Mouse (Mus musculus) E14TG2a.4 (cell line): ENCODE measurements around the gene Casp1.

Source experiments
- CTCF ChIP-seq: conservative IDR thresholded peaks from 2 replicates; pipeline ENCODE4 v1.5.1; 2014; ENCODE audit warnings: low read length
- NANOG ChIP-seq: IDR thresholded peaks from 2 replicates; pipeline ENCODE4 v1.6.1; 2014; ENCODE audit warnings: borderline replicate concordance, low read length, mixed read lengths

DNA sequence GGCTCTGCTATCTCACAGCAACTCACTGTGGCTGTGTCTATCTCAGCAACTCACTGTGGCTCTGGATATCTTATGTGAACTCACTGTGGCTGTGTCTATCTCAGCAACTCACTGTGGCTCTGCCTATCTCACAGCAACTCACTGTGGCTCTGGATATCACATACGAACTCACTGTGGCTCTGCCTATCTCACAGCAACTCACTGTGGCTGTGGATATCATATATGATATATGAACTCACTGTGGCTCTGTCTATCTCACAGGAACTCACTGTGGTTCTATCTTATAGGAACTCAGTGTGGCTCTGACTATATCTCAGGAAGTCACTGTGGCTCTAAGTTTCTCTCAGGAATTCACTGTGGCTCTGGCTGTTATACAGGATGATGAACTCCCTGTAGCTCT, 44.8 kb downstream of the Casp1 start:
- no peak for TF ChIP-seq CTCF
- no peak for TF ChIP-seq NANOG
